Mouse (Mus musculus) liver, embryonic 12.5 days (tissue): ENCODE results near the gene Tbx21. TPM values are rescaled to one million over a fixed set of nuclear protein-coding genes. Genes with fewer than 3 reads are reported as not detected.
A peak's percentile ranks its signal among the peaks of the same experiment; 100 is the strongest.

ENCODE experiments used
- ATAC-seq: fragments of 200-750 bp; cut with Nextera tagmentation; 2 replicates; pipeline ENCODE4 v1.8.0; 2017; ENCODE audit warnings: moderate number of reproducible peaks, mild to moderate bottlenecking, moderate library complexity
- H3K27ac ChIP-seq: fragments of 300-500 bp; sonication (generic); 2 replicates; pipeline ENCODE4 v1.5.1; 2016; ENCODE audit warnings: mild to moderate bottlenecking
- H3K27me3 ChIP-seq: fragments of 300-500 bp; sonication (generic); replicated peaks from 2 replicates; pipeline ENCODE4 v1.6.1; 2016; ENCODE audit warnings: mild to moderate bottlenecking, moderate library complexity
- H3K36me3 ChIP-seq: fragments of 300-500 bp; sonication (generic); 2 replicates; pipeline ENCODE4 v1.6.1; 2016; ENCODE audit warnings: mild to moderate bottlenecking, moderate library complexity
- H3K4me1 ChIP-seq: fragments of 300-500 bp; sonication (generic); 2 replicates; pipeline ENCODE4 v1.6.1; 2016
- H3K4me2 ChIP-seq: fragments of 300-500 bp; sonication (generic); 2 replicates; pipeline ENCODE4 v1.6.1; 2016; ENCODE audit warnings: mild to moderate bottlenecking, moderate library complexity
- H3K4me3 ChIP-seq: fragments of 300-500 bp; sonication (generic); 2 replicates; pipeline ENCODE4 v1.5.1; 2016; ENCODE audit warnings: mild to moderate bottlenecking, moderate library complexity
- H3K9ac ChIP-seq: fragments of 300-500 bp; sonication (generic); 2 replicates; pipeline ENCODE4 v1.6.1; 2016; ENCODE audit warnings: mild to moderate bottlenecking, moderate library complexity
- H3K9me3 ChIP-seq: fragments of 300-500 bp; sonication (generic); replicated peaks from 2 replicates; pipeline ENCODE4 v1.6.1; 2016; ENCODE audit warnings: mild to moderate bottlenecking, moderate library complexity
- WGBS: fragments of 180-500 bp; shearing (Covaris S2); methylation state at CpG from one replicate; pipeline ENCODE4 v1.1.7; 2016; ENCODE audit not compliant: insufficient replicate concordance; 5-methylcytosine and 5-hydroxymethylcytosine counted together
- polyA plus RNA-seq: library from polyadenylated mRNA; unstranded; fragments of >200 nt; fragmentation: Nextera tagmentation; extraction: Ambion mirVana; gene quantifications from 2 replicates; pipeline ENCODE4 v1.2.1, GENCODE M21; 2016

Gene Tbx21
- polyA plus RNA-seq, 1 experiment from 2014 or later, result not detected

GRCm38 (mm10) chr11:97128956-97129355, 13.8 kb upstream of the Tbx21 start:
- H3K4me1 ChIP-seq, result peaks cover 33% of the 10 kb centered on the region
- WGBS, result 28% methylated on average over 3 of the region's 3 CpGs
- H3K27me3 ChIP-seq, result peaks cover 81% of the 10 kb centered on the region

GRCm38 (mm10) chr11:97127470-97128223, 12.5 kb upstream of the Tbx21 start:
- peak overlapping the region; percentile 59 for H3K4me3 ChIP-seq

More at GRCm38 (mm10) chr11:97128956-97129355, 13.8 kb upstream of the Tbx21 start:
- H3K4me3 ChIP-seq, result no peak overlapping the region
- H3K4me2 ChIP-seq, result no peak overlapping the region
- no peak overlapping the region for H3K9ac ChIP-seq
- no peak overlapping the region for H3K27ac ChIP-seq
- no peaks in the 10 kb centered on the region for H3K36me3 ChIP-seq
- no peaks in the 10 kb centered on the region for H3K9me3 ChIP-seq
- ATAC-seq, result no peak

GRCm38 (mm10) chr11:97126645-97127468, 11.7 kb upstream of the Tbx21 start:
- Histone ChIP-seq H3K4me2 (peak overlapping the region; percentile 90), H3K36me3 (no peaks in the 10 kb centered on the region), H3K9ac (peak overlapping the region; percentile 63), H3K4me1 (peaks cover 43% of the 10 kb centered on the region), H3K27me3 (peaks cover 61% of the 10 kb centered on the region), H3K27ac (no peak overlapping the region), H3K4me3 (peak overlapping the region; percentile 59), H3K9me3 (no peaks in the 10 kb centered on the region)
- 4% methylated on average over 32 of the region's 32 CpGs for WGBS
- peak; percentile 69 for ATAC-seq

More at GRCm38 (mm10) chr11:97127470-97128223, 12.5 kb upstream of the Tbx21 start:
- ATAC-seq, result peak; percentile 25; the same call in 1 of the 2 replicates
- peak overlapping the region; percentile 63 for H3K9ac ChIP-seq
- no peaks in the 10 kb centered on the region for H3K36me3 ChIP-seq
- 22% methylated on average over 19 of the region's 19 CpGs for WGBS
- H3K4me2 ChIP-seq, result peak overlapping the region; percentile 90
- H3K4me1 ChIP-seq, result peaks cover 43% of the 10 kb centered on the region
- no peak overlapping the region for H3K27ac ChIP-seq
- H3K27me3 ChIP-seq, result peaks cover 69% of the 10 kb centered on the region
- H3K9me3 ChIP-seq, result no peaks in the 10 kb centered on the region

GRCm38 (mm10) chr11:97124266-97125036, 9.3 kb upstream of the Tbx21 start:
- Histone ChIP-seq H3K4me1 (peaks cover 43% of the 10 kb centered on the region), H3K9me3 (no peaks in the 10 kb centered on the region), H3K27me3 (peaks cover 57% of the 10 kb centered on the region), H3K27ac (no peak overlapping the region), H3K36me3 (no peaks in the 10 kb centered on the region), H3K4me2 (no peak overlapping the region), H3K4me3 (no peak overlapping the region), H3K9ac (no peak overlapping the region)
- WGBS, result 64% methylated on average over 10 of the region's 10 CpGs
- no peak for ATAC-seq

GRCm38 (mm10) chr11:97123282-97123890, 8.3 kb upstream of the Tbx21 start:
- Histone ChIP-seq H3K27ac (no peak overlapping the region), H3K9ac (no peak overlapping the region), H3K4me1 (peaks cover 35% of the 10 kb centered on the region), H3K27me3 (peaks cover 58% of the 10 kb centered on the region), H3K9me3 (no peaks in the 10 kb centered on the region), H3K36me3 (no peaks in the 10 kb centered on the region), H3K4me3 (no peak overlapping the region), H3K4me2 (peak overlapping the region; percentile 43)
- no peak for ATAC-seq
- WGBS, result 7% methylated on average over 11 of the region's 11 CpGs

GRCm38 (mm10) chr11:97120641-97121040, 5.5 kb upstream of the Tbx21 start:
- no peak for ATAC-seq
- no peaks in the 10 kb centered on the region for H3K9me3 ChIP-seq
- H3K36me3 ChIP-seq, result no peaks in the 10 kb centered on the region
- H3K4me1 ChIP-seq, result peaks cover 15% of the 10 kb centered on the region
- no peak overlapping the region for H3K27ac ChIP-seq
- H3K4me2 ChIP-seq, result no peak overlapping the region
- H3K4me3 ChIP-seq, result no peak overlapping the region
- peaks cover 72% of the 10 kb centered on the region for H3K27me3 ChIP-seq
- 65% methylated on average over 3 of the region's 3 CpGs for WGBS
- H3K9ac ChIP-seq, result no peak overlapping the region

GRCm38 (mm10) chr11:97120221-97120620, 5.1 kb upstream of the Tbx21 start:
- Histone ChIP-seq H3K9me3 (no peaks in the 10 kb centered on the region), H3K36me3 (no peaks in the 10 kb centered on the region), H3K27me3 (peaks cover 72% of the 10 kb centered on the region), H3K27ac (no peak overlapping the region), H3K4me3 (no peak overlapping the region), H3K9ac (no peak overlapping the region), H3K4me1 (peaks cover 19% of the 10 kb centered on the region), H3K4me2 (no peak overlapping the region)
- WGBS, result 55% methylated on average over 10 of the region's 10 CpGs
- ATAC-seq, result no peak

GRCm38 (mm10) chr11:97115797-97116196, 666 bp upstream of the Tbx21 start:
- Histone ChIP-seq H3K4me1 (peaks cover 13% of the 10 kb centered on the region), H3K27me3 (peaks cover 89% of the 10 kb centered on the region), H3K27ac (no peak overlapping the region), H3K9ac (no peak overlapping the region), H3K9me3 (no peaks in the 10 kb centered on the region), H3K4me2 (peak overlapping the region; percentile 55), H3K36me3 (no peaks in the 10 kb centered on the region), H3K4me3 (peak overlapping the region; percentile 36)
- 10% methylated on average over 11 of the region's 11 CpGs for WGBS
- ATAC-seq, result no peak

- H3K36me3 ChIP-seq, result no peaks in the 10 kb centered on the region
- H3K27ac ChIP-seq, result no peak overlapping the region
- H3K4me3 ChIP-seq, result no peak overlapping the region
- no peaks in the 10 kb centered on the region for H3K9me3 ChIP-seq
- peaks cover 13% of the 10 kb centered on the region for H3K4me1 ChIP-seq
- H3K9ac ChIP-seq, result no peak overlapping the region
- H3K27me3 ChIP-seq, result peaks cover 66% of the 10 kb centered on the region
- no peak overlapping the region for H3K4me2 ChIP-seq
- 79% methylated on average over 9 of the region's 9 CpGs for WGBS
- no peak for ATAC-seq
Measured at GRCm38 (mm10) chr11:97112519-97113125, 2.5 kb downstream of the Tbx21 start.

- Histone ChIP-seq H3K36me3 (no peaks in the 10 kb centered on the region), H3K9me3 (no peaks in the 10 kb centered on the region)
- ATAC-seq, result no peak
Measured at GRCm38 (mm10) chr11:97108976-97109375, 6.2 kb downstream of the Tbx21 start.

GRCm38 (mm10) chr11:97104091-97104483, 11.0 kb downstream of the Tbx21 start:
- Histone ChIP-seq H3K4me1 (no peaks in the 10 kb centered on the region), H3K4me2 (no peak overlapping the region), H3K9ac (no peak overlapping the region), H3K27me3 (peaks cover 41% of the 10 kb centered on the region), H3K27ac (no peak overlapping the region), H3K9me3 (no peaks in the 10 kb centered on the region), H3K4me3 (no peak overlapping the region), H3K36me3 (no peaks in the 10 kb centered on the region)
- no peak for ATAC-seq
- WGBS, result 83% methylated on average over 9 of the region's 9 CpGs

More at GRCm38 (mm10) chr11:97108976-97109375, 6.2 kb downstream of the Tbx21 start:
- Histone ChIP-seq H3K4me3 (no peak overlapping the region), H3K4me1 (no peaks in the 10 kb centered on the region), H3K4me2 (no peak overlapping the region), H3K9ac (no peak overlapping the region), H3K27me3 (peaks cover 49% of the 10 kb centered on the region), H3K27ac (no peak overlapping the region)
- WGBS, result 69% methylated on average over 16 of the region's 16 CpGs
